Mouse (Mus musculus) hindbrain, embryonic 12.5 days (tissue): ENCODE results near the gene Arhgap32. TPM values are rescaled to one million over a fixed set of nuclear protein-coding genes. Genes with fewer than 3 reads are reported as not detected.

ENCODE experiments used
- ATAC-seq: fragments of 200-750 bp; cut with Nextera tagmentation; 2 replicates; pipeline ENCODE4 v1.8.0; 2017; ENCODE audit warnings: moderate TSS enrichment; ENCODE audit not compliant: low FRiP score
- H3K27ac ChIP-seq: fragments of 300-500 bp; sonication (generic); 2 replicates; pipeline ENCODE4 v1.5.1; 2016; ENCODE audit warnings: mild to moderate bottlenecking
- H3K27me3 ChIP-seq: fragments of 300-500 bp; sonication (generic); 2 replicates; pipeline ENCODE4 v1.6.1; 2016; ENCODE audit warnings: mild to moderate bottlenecking
- H3K36me3 ChIP-seq: fragments of 300-500 bp; sonication (generic); 2 replicates; pipeline ENCODE4 v1.6.1; 2016; ENCODE audit warnings: mild to moderate bottlenecking
- H3K4me1 ChIP-seq: fragments of 300-500 bp; sonication (generic); 2 replicates; pipeline ENCODE4 v1.6.1; 2016
- H3K4me2 ChIP-seq: fragments of 300-500 bp; sonication (generic); replicated peaks from 2 replicates; pipeline ENCODE4 v1.6.1; 2016; ENCODE audit warnings: mild to moderate bottlenecking
- H3K4me3 ChIP-seq: fragments of 300-500 bp; sonication (generic); 2 replicates; pipeline ENCODE4 v1.5.1; 2016; ENCODE audit warnings: mild to moderate bottlenecking
- H3K9ac ChIP-seq: fragments of 300-500 bp; sonication (generic); 2 replicates; pipeline ENCODE4 v1.6.1; 2016; ENCODE audit warnings: mild to moderate bottlenecking, moderate library complexity
- H3K9me3 ChIP-seq: fragments of 300-500 bp; sonication (generic); replicated peaks from 2 replicates; pipeline ENCODE4 v1.6.1; 2016; ENCODE audit warnings: mild to moderate bottlenecking
- WGBS: fragments of 180-500 bp; shearing (Covaris S2); methylation state at CpG from one replicate; pipeline ENCODE4 v1.1.7; 2016; 5-methylcytosine and 5-hydroxymethylcytosine counted together
- polyA plus RNA-seq: library from polyadenylated mRNA; unstranded; fragments of >200 nt; fragmentation: Nextera tagmentation; extraction: Ambion mirVana; gene quantifications from 2 replicates; pipeline ENCODE4 v1.2.1, GENCODE M21; 2016

The Arhgap32 gene
- polyA plus RNA-seq, result 7.3 and 7.6 TPM in 2 replicates

GRCm38 (mm10) chr9:32115786-32116185 is at the start of gene Arhgap32:
Gene Arhgap32, plus strand, starts transcription at chr9:32116136.
- 0 out of 2 replicates have a peak, but pooled peaks cover 2% of the 10 kb centered on the region for H3K4me1 ChIP-seq
- no peak for ATAC-seq
- no peaks in the 10 kb centered on the region for H3K9me3 ChIP-seq
- H3K36me3 ChIP-seq, result no peaks in the 10 kb centered on the region
- no peak within 1 kb of the TSS for H3K4me2 ChIP-seq
- H3K4me3 ChIP-seq, result no peak within 1 kb of the TSS
- no peak within 1 kb of the TSS for H3K9ac ChIP-seq
- 95% methylated on average over 1 of the region's 1 CpGs for WGBS
- H3K27ac ChIP-seq, result no peak within 1 kb of the TSS
- H3K27me3 ChIP-seq, result no peaks in the 10 kb centered on the region

- Histone ChIP-seq H3K9me3 (no peaks in the 10 kb centered on the region), H3K4me2 (no peak overlapping the region), H3K27ac (no peak overlapping the region), H3K4me1 (no peaks in the 10 kb centered on the region), H3K4me3 (no peak overlapping the region), H3K36me3 (no peaks in the 10 kb centered on the region), H3K27me3 (no peaks in the 10 kb centered on the region), H3K9ac (no peak overlapping the region)
- no peak for ATAC-seq
- WGBS, result 95% methylated on average over 6 of the region's 6 CpGs
Measured at GRCm38 (mm10) chr9:32072778-32073177, 43.2 kb upstream of the Arhgap32 start.

- 75% methylated on average over 4 of the region's 4 CpGs for WGBS
- H3K4me2 ChIP-seq, result no peak overlapping the region
- ATAC-seq, result no peak
Measured at GRCm38 (mm10) chr9:32088106-32088776, 27.7 kb upstream of the Arhgap32 start.

GRCm38 (mm10) chr9:32088882-32089281 is 27.1 kb upstream of the Arhgap32 start:
- Histone ChIP-seq H3K9me3 (no peaks in the 10 kb centered on the region), H3K4me2 (no peak overlapping the region), H3K27me3 (no peaks in the 10 kb centered on the region), H3K9ac (no peak overlapping the region), H3K36me3 (no peaks in the 10 kb centered on the region), H3K4me3 (no peak overlapping the region), H3K4me1 (peaks cover 4% of the 10 kb centered on the region), H3K27ac (no peak overlapping the region)
- no peak for ATAC-seq
- WGBS, result 63% methylated on average over 3 of the region's 3 CpGs

More at GRCm38 (mm10) chr9:32088106-32088776, 27.7 kb upstream of the Arhgap32 start:
- no peak overlapping the region for H3K9ac ChIP-seq
- H3K4me3 ChIP-seq, result no peak overlapping the region
- H3K4me1 ChIP-seq, result peaks cover 4% of the 10 kb centered on the region; the same call in 1 of the 2 replicates
- no peaks in the 10 kb centered on the region for H3K36me3 ChIP-seq
- H3K9me3 ChIP-seq, result no peaks in the 10 kb centered on the region
- no peak overlapping the region for H3K27ac ChIP-seq
- H3K27me3 ChIP-seq, result no peaks in the 10 kb centered on the region

GRCm38 (mm10) chr9:32093456-32093855 is 22.5 kb upstream of the Arhgap32 start:
- H3K9ac ChIP-seq, result no peak overlapping the region
- 53% methylated on average over 2 of the region's 2 CpGs for whole genome bisulfite sequencing
- H3K4me3 ChIP-seq, result no peak overlapping the region
- H3K27me3 ChIP-seq, result no peaks in the 10 kb centered on the region
- ATAC-seq, result no peak
- no peak overlapping the region for H3K4me2 ChIP-seq
- peaks cover 6% of the 10 kb centered on the region for H3K4me1 ChIP-seq
- no peak overlapping the region for H3K27ac ChIP-seq
- no peaks in the 10 kb centered on the region for H3K9me3 ChIP-seq
- H3K36me3 ChIP-seq, result no peaks in the 10 kb centered on the region

GRCm38 (mm10) chr9:32094351-32095120 is 21.4 kb upstream of the Arhgap32 start:
- Histone ChIP-seq H3K27me3 (no peaks in the 10 kb centered on the region), H3K27ac (no peak overlapping the region), H3K9me3 (no peaks in the 10 kb centered on the region), H3K4me1 (peaks cover 5% of the 10 kb centered on the region), H3K4me2 (no peak overlapping the region), H3K9ac (no peak overlapping the region), H3K36me3 (no peaks in the 10 kb centered on the region), H3K4me3 (no peak overlapping the region)
- WGBS, result 66% methylated on average over 13 of the region's 13 CpGs
- ATAC-seq, result no peak

- ATAC-seq, result no peak
- no peaks in the 10 kb centered on the region for H3K9me3 ChIP-seq
- H3K9ac ChIP-seq, result no peak overlapping the region
- H3K27me3 ChIP-seq, result no peaks in the 10 kb centered on the region
- H3K27ac ChIP-seq, result no peak overlapping the region
- H3K36me3 ChIP-seq, result no peaks in the 10 kb centered on the region
- H3K4me1 ChIP-seq, result peaks cover 5% of the 10 kb centered on the region
- no peak overlapping the region for H3K4me2 ChIP-seq
- H3K4me3 ChIP-seq, result no peak overlapping the region
- 87% methylated on average over 4 of the region's 4 CpGs for WGBS
Measured at GRCm38 (mm10) chr9:32095511-32095910, 20.4 kb upstream of the Arhgap32 start.

GRCm38 (mm10) chr9:32096541-32096940 is 19.4 kb upstream of the Arhgap32 start:
- H3K9me3 ChIP-seq, result no peaks in the 10 kb centered on the region
- H3K4me2 ChIP-seq, result no peak overlapping the region
- H3K4me3 ChIP-seq, result no peak overlapping the region
- H3K36me3 ChIP-seq, result no peaks in the 10 kb centered on the region
- no peaks in the 10 kb centered on the region for H3K27me3 ChIP-seq
- WGBS, result 77% methylated on average over 7 of the region's 7 CpGs
- H3K4me1 ChIP-seq, result peaks cover 5% of the 10 kb centered on the region
- H3K27ac ChIP-seq, result no peak overlapping the region
- H3K9ac ChIP-seq, result no peak overlapping the region
- no peak for ATAC-seq

- Histone ChIP-seq H3K4me3 (no peak overlapping the region), H3K9ac (no peak overlapping the region), H3K9me3 (no peaks in the 10 kb centered on the region), H3K27me3 (no peaks in the 10 kb centered on the region), H3K27ac (no peak overlapping the region), H3K4me2 (no peak overlapping the region), H3K36me3 (no peaks in the 10 kb centered on the region), H3K4me1 (peaks cover 5% of the 10 kb centered on the region)
- ATAC-seq, result no peak
- 72% methylated on average over 4 of the region's 4 CpGs for WGBS
Measured at GRCm38 (mm10) chr9:32097123-32097522, 18.8 kb upstream of the Arhgap32 start.

- H3K9me3 ChIP-seq, result no peaks in the 10 kb centered on the region
- no peak for ATAC-seq
- no peak overlapping the region for H3K9ac ChIP-seq
- peaks cover 5% of the 10 kb centered on the region for H3K4me1 ChIP-seq
- 93% methylated on average over 9 of the region's 9 CpGs for WGBS
- no peaks in the 10 kb centered on the region for H3K27me3 ChIP-seq
- no peak overlapping the region for H3K4me2 ChIP-seq
- H3K36me3 ChIP-seq, result no peaks in the 10 kb centered on the region
- no peak overlapping the region for H3K4me3 ChIP-seq
- no peak overlapping the region for H3K27ac ChIP-seq
Measured at GRCm38 (mm10) chr9:32098425-32099155, 17.3 kb upstream of the Arhgap32 start.

- ATAC-seq, result no peak
- Histone ChIP-seq H3K9ac (no peak overlapping the region), H3K4me1 (peaks cover 2% of the 10 kb centered on the region; the same call in 1 of the 2 replicates), H3K9me3 (no peaks in the 10 kb centered on the region), H3K4me3 (no peak overlapping the region), H3K4me2 (no peak overlapping the region), H3K27ac (no peak overlapping the region), H3K27me3 (no peaks in the 10 kb centered on the region), H3K36me3 (no peaks in the 10 kb centered on the region)
- 87% methylated on average over 8 of the region's 8 CpGs for WGBS
Measured at GRCm38 (mm10) chr9:32100561-32100960, 15.4 kb upstream of the Arhgap32 start.

GRCm38 (mm10) chr9:32101488-32101887 is 14.4 kb upstream of the Arhgap32 start:
- 87% methylated on average over 2 of the region's 2 CpGs for WGBS
- Histone ChIP-seq H3K4me2 (no peak overlapping the region), H3K9ac (no peak overlapping the region), H3K9me3 (no peaks in the 10 kb centered on the region), H3K4me1 (no peaks in the 10 kb centered on the region; the same call in 1 of the 2 replicates), H3K27ac (no peak overlapping the region), H3K36me3 (no peaks in the 10 kb centered on the region), H3K4me3 (no peak overlapping the region), H3K27me3 (no peaks in the 10 kb centered on the region)
- no peak for ATAC-seq
